Mouse (Mus musculus) stomach, postnatal 0 days (tissue): ENCODE data around the gene Cox15. TPM values are rescaled to one million over a fixed set of nuclear protein-coding genes. Genes with fewer than 3 reads are reported as not detected.

ENCODE experiments used
- ATAC-seq: fragments of 200-750 bp; cut with Nextera tagmentation; 2 replicates; pipeline ENCODE4 v1.8.0; 2017; ENCODE audit not compliant: low FRiP score, low TSS enrichment
- DNase-seq: peaks from one replicate; pipeline ENCODE4 v3.0.0-alpha.2; 2016; ENCODE audit warnings: low spot score
- H3K27ac ChIP-seq: fragments of 300-500 bp; sonication (generic); replicated peaks from 2 replicates; pipeline ENCODE4 v1.5.1; 2014; ENCODE audit warnings: mild to moderate bottlenecking, control low read depth
- H3K27me3 ChIP-seq: fragments of 300-500 bp; sonication (generic); 2 replicates; pipeline ENCODE4 v1.6.1; 2014; ENCODE audit warnings: low read length; ENCODE audit not compliant: control insufficient read depth, insufficient read depth
- H3K36me3 ChIP-seq: fragments of 300-500 bp; sonication (generic); 2 replicates; pipeline ENCODE4 v1.6.1; 2014; ENCODE audit warnings: low read length, mixed read lengths; ENCODE audit not compliant: control insufficient read depth, insufficient read depth
- H3K4me1 ChIP-seq: fragments of 300-500 bp; sonication (generic); replicated peaks from 2 replicates; pipeline ENCODE4 v1.6.1; 2014; ENCODE audit warnings: antibody characterized with exemption; ENCODE audit not compliant: control insufficient read depth, insufficient read depth
- H3K4me2 ChIP-seq: fragments of 300-500 bp; sonication (generic); replicated peaks from 2 replicates; pipeline ENCODE4 v1.6.1; 2014; ENCODE audit warnings: low read depth, mild to moderate bottlenecking, control low read depth, moderate library complexity
- H3K4me3 ChIP-seq: fragments of 300-500 bp; sonication (generic); 2 replicates; pipeline ENCODE4 v1.5.1; 2014; ENCODE audit warnings: low read depth, low read length, control low read depth
- H3K9ac ChIP-seq: fragments of 300-500 bp; sonication (generic); 2 replicates; pipeline ENCODE4 v1.6.1; 2014; ENCODE audit warnings: mild to moderate bottlenecking, low read length, control low read depth, mixed read lengths
- H3K9me3 ChIP-seq: fragments of 300-500 bp; sonication (generic); 2 replicates; pipeline ENCODE4 v1.6.1; 2016; ENCODE audit warnings: low read length; ENCODE audit not compliant: control insufficient read depth
- CTCF ChIP-seq: IDR thresholded peaks from 2 replicates; pipeline ENCODE4 v1.5.1; 2016; ENCODE audit warnings: antibody characterized with exemption, low read depth, mild to moderate bottlenecking, moderate library complexity
- EP300 ChIP-seq: optimal IDR thresholded peaks from 2 replicates; pipeline ENCODE3; 2016; ENCODE audit warnings: antibody characterized with exemption
- WGBS: fragments of 180-500 bp; shearing (Covaris S2); extraction: QIAGEN DNeasy Blood & Tissue Kit; methylation state at CpG from one replicate; pipeline ENCODE4 v1.1.7; 2014; 5-methylcytosine and 5-hydroxymethylcytosine counted together
- polyA plus RNA-seq: library from polyadenylated mRNA; unstranded; fragments of >200 nt; fragmentation: Nextera tagmentation; extraction: Ambion mirVana; gene quantifications from 2 replicates; pipeline ENCODE4 v1.2.1, GENCODE M21; 2015

Cox15 gene
- polyA plus RNA-seq, 1 experiment from 2014 or later, result 5.3 TPM

DNA sequence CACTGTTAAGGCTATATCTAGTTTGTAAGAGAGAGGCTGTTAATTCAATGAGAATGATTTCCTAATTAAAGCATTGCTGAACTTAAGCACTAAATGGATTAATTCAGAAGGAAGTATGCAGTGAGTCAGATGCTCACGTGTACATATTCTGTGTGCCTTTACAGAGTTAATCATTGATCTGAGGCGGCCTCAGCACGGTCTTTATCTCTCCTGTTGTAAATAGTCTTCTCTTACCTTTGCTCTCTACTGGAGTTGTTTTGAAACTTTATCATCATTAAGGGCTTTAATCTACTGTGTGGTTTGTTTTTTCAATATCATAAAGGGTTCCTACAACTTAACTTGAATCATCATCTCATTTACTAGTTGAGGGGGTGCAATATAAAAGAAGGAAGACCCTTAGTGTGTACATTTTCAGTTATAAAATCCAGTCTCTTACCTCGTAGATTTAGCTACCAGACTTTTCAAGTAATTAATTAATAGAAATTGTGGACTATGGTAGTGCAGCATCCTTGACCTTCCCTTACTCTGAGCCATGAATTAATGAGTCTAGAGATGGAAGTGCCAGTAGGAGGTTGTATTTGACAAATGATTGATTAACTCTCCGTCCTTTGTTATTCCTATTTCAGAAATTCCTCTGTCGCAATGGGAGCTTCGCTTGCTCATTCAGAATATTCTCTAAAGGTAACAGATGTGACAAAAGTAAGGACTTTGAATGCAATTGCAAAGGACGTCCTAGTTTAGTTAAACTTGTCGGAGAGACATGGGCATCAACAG is 14.9 kb upstream of the Cox15 start:
- Histone ChIP-seq H3K27me3 (no peaks in the 10 kb centered on the region), H3K36me3 (no peaks in the 10 kb centered on the region), H3K4me2 (no peak overlapping the region), H3K9me3 (no peaks in the 10 kb centered on the region), H3K4me1 (no peaks in the 10 kb centered on the region), H3K4me3 (no peak overlapping the region), H3K27ac (no peak overlapping the region), H3K9ac (no peak overlapping the region)
- WGBS, result 49% methylated on average over 9 of the region's 9 CpGs
- DNase-seq (peak; percentile 43), ATAC-seq (peak; percentile 92)
- no peak for TF ChIP-seq EP300
- no peak for TF ChIP-seq CTCF

GRCm38 (mm10) chr19:43766451-43766850 is 13.7 kb upstream of the Cox15 start:
- DNase-seq (no peak), ATAC-seq (no peak)
- WGBS, result 86% methylated on average over 5 of the region's 5 CpGs
- no peak overlapping the region for H3K9ac ChIP-seq
- H3K36me3 ChIP-seq, result no peaks in the 10 kb centered on the region
- no peak overlapping the region for H3K27ac ChIP-seq
- H3K4me3 ChIP-seq, result no peak overlapping the region
- no peak overlapping the region for H3K4me2 ChIP-seq
- no peaks in the 10 kb centered on the region for H3K9me3 ChIP-seq
- no peaks in the 10 kb centered on the region for H3K4me1 ChIP-seq
- TF ChIP-seq EP300 (no peak), CTCF (no peak)
- H3K27me3 ChIP-seq, result no peaks in the 10 kb centered on the region

DNA sequence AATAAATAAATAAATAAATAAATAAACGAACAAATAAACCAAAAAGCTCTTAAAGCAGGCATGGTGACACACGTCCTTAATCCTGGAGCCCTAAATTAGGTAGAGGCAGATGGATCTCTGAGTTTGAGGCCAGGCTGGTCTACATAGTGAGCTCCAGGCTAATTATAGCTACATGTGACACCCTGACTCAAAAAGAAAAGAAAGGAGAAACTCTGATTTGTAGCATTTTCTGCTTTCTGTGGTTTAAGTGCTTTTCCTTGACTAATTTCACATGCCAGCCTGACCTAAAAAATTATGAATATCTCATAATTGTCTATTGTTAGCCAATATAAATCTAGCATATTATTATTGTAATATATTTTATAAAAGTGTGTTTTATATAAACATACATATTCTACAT is 9.6 kb upstream of the Cox15 start:
- no peaks in the 10 kb centered on the region for H3K27me3 ChIP-seq
- no peak overlapping the region for H3K4me2 ChIP-seq
- ATAC-seq (no peak), DNase-seq (no peak)
- WGBS, result 74% methylated on average over 2 of the region's 2 CpGs
- no peak overlapping the region for H3K27ac ChIP-seq
- TF ChIP-seq EP300 (no peak), CTCF (no peak)
- no peaks in the 10 kb centered on the region for H3K36me3 ChIP-seq
- H3K9me3 ChIP-seq, result no peaks in the 10 kb centered on the region
- H3K4me1 ChIP-seq, result no peaks in the 10 kb centered on the region
- no peak overlapping the region for H3K9ac ChIP-seq
- H3K4me3 ChIP-seq, result no peak overlapping the region

DNA sequence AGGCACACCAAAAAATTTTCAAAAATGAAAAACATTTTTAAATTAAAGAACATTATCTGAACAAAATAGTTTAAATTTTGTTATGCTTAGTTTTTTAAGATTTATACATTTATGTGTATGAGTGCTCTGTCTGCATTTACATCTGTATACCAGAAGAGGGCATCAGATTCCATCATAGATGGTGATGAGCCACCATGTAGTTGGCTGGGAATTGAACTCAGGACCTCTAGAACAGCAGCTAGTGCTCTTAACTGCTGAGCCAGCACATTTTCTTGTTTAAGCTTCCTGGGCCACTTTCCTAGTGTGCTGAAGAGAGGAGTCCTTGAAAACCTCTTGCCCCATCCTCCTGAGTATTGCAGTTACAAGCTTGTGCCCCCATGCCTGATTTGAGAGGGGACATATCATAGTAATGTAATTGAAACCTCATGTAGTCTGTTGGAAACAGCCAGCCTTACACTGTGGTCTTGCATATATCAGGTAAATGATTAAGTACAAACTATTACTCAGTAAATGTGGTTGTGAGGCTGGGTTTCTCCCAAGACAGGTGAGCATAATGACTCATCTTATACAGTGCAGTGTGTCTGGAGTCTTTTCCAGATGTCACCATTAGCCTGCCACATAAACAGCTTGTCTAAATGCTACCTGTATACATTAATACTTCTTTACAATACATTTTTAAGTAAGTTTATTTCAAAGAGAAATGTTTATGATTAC is 8.9 kb upstream of the Cox15 start:
- ATAC-seq, result peak; percentile 81
- Histone ChIP-seq H3K4me2 (no peak overlapping the region), H3K9ac (no peak overlapping the region), H3K27me3 (no peaks in the 10 kb centered on the region), H3K4me3 (no peak overlapping the region), H3K4me1 (no peaks in the 10 kb centered on the region), H3K9me3 (no peaks in the 10 kb centered on the region), H3K27ac (no peak overlapping the region), H3K36me3 (no peaks in the 10 kb centered on the region)
- TF ChIP-seq CTCF, result peak; percentile 44
- TF ChIP-seq EP300, result no peak
- DNase-seq, result no peak

GRCm38 (mm10) chr19:43760504-43760903 is 7.7 kb upstream of the Cox15 start:
- Histone ChIP-seq H3K9ac (no peak overlapping the region), H3K4me3 (no peak overlapping the region), H3K4me2 (no peak overlapping the region), H3K4me1 (no peaks in the 10 kb centered on the region), H3K27me3 (no peaks in the 10 kb centered on the region), H3K9me3 (no peaks in the 10 kb centered on the region), H3K27ac (no peak overlapping the region), H3K36me3 (no peaks in the 10 kb centered on the region)
- TF ChIP-seq EP300, result no peak
- peak; percentile 87 for TF ChIP-seq CTCF
- WGBS, result 23% methylated on average over 6 of the region's 6 CpGs
- DNase-seq, result peak; percentile 85
- 0 out of 2 replicates have a peak, but pooled peaks have one; percentile 34 for ATAC-seq

DNA sequence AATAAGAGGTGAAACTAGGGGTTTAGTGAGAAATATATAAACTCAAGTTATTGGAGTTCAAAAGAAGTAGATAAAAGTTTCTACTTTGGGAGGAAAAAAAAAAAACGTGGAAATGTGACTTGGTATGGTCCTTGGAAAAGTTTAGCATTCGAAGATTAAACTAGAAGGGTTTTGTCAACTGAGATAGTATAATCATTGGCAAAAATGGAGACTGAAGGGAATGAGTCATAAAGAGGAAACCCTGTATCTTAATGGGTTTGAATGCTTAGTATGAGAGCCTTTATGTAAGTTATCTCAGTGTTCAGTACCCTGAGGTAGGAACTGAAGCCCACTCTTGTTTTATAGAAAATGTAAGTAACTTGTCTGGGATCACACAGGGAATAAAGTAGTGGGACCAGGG is 2.1 kb upstream of the Cox15 start:
- 54% methylated on average over 2 of the region's 2 CpGs for WGBS
- H3K9ac ChIP-seq, result no peak overlapping the region
- no peak overlapping the region for H3K4me3 ChIP-seq
- ATAC-seq (no peak), DNase-seq (no peak)
- H3K27ac ChIP-seq, result no peak overlapping the region
- no peak overlapping the region for H3K4me2 ChIP-seq
- no peaks in the 10 kb centered on the region for H3K27me3 ChIP-seq
- H3K36me3 ChIP-seq, result no peaks in the 10 kb centered on the region
- no peaks in the 10 kb centered on the region for H3K9me3 ChIP-seq
- no peaks in the 10 kb centered on the region for H3K4me1 ChIP-seq
- no peak for TF ChIP-seq EP300
- no peak for TF ChIP-seq CTCF
